Mouse (Mus musculus) liver, embryonic 14.5 days (tissue): ENCODE data around the gene Bin2.

Source experiments
- CTCF ChIP-seq: IDR thresholded peaks from 2 replicates; pipeline ENCODE4 v1.5.1; 2016; ENCODE audit warnings: antibody characterized with exemption, low read depth, control low read depth
- EP300 ChIP-seq: IDR thresholded peaks from 2 replicates; pipeline ENCODE4 v1.6.1; 2016; ENCODE audit warnings: antibody characterized with exemption, low read depth

DNA sequence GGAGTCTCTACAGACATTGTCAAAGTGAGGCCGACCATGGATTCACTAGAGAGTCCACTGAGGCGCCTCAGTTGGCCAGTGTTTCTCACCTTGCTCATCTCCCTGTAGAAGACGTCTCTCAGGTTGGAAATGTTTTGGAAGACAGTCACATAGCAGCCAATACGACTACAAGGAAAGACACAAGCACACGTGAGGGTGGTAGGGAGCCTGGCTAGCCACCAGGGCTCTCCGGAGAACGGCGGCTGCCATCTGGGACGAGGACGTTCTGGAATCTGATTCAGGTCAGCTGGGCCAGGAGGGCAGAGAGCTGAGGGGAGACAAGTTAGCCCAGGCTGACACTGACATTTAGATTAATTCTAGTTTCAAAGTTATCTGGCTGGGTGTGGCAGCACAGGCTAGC is 19.2 kb downstream of the Bin2 start:
- TF ChIP-seq CTCF (no peak), EP300 (no peak)
